Mouse (Mus musculus): ENCODE data around the gene Tmem56. TPM values are rescaled to one million over a fixed set of nuclear protein-coding genes. Genes with fewer than 3 reads are reported as not detected.

The Tmem56 gene
- total RNA-seq (2014; rRNA removed) (12.2 and 15.0 TPM in 2 replicates), polyA plus RNA-seq (2015; fragmentation: Nextera tagmentation; extraction: Ambion mirVana) (2.9 and 3.3 TPM in 2 replicates)

GRCm38 (mm10) chr3:121282998-121283397 lies at the start of gene Tmem56:
Gene Tmem56, minus strand, starts transcription at chr3:121283098.
- H3K4me2 ChIP-seq (ENCODE audit: low read depth, low read length, poor library complexity, severe bottlenecking), result no peak within 1 kb of the TSS
- ATAC-seq (ENCODE audit: low FRiP score) (no peak), DNase-seq (ENCODE audit: low spot score) (no peak)
- no peak within 1 kb of the TSS for H3K9ac ChIP-seq (replicated peaks; ENCODE audit: low read length, poor library complexity, severe bottlenecking)
- no peaks in the 10 kb centered on the region for H3K4me1 ChIP-seq (ENCODE audit: insufficient read depth, low read length)
- H3K4me3 ChIP-seq (ENCODE audit: low read depth, low read length), result no peak within 1 kb of the TSS
- H3K36me3 ChIP-seq (ENCODE audit: insufficient read depth, low read length), result no peaks in the 10 kb centered on the region
- H3K27me3 ChIP-seq (ENCODE audit: insufficient read depth, low read length), result no peaks in the 10 kb centered on the region
- no peaks in the 10 kb centered on the region for H3K9me3 ChIP-seq (ENCODE audit: low read length)
- 85% methylated on average over 4 of the region's 4 CpGs for WGBS
- no peak within 1 kb of the TSS for H3K27ac ChIP-seq (ENCODE audit: low read depth, low read length)
- no peak for TF ChIP-seq CTCF (IDR thresholded peaks at IDR 0.05)

DNA sequence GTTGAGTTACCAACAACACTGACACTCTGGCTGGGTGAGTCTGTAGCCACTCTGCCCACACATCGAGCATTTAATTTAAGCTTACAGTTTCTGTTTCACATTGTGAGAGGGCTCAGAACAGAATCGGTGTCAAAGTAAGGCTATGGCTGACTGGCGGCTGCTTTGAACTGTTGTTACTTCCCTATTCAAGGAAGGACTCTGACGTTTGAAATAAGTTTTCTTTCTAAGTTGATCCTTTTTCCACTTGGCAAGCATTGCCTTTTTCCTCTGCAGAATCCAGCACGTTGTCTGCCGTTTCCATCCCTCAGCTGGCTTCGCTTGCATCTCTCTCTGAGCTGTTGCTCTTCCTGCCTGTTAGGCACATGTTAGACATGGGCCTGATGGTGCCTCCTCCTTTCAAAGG lies 47.3 kb upstream of the Tmem56 start:
- ATAC-seq (ENCODE audit: low FRiP score) (no peak), DNase-seq (ENCODE audit: low spot score) (no peak)
- H3K4me1 ChIP-seq (ENCODE audit: insufficient read depth, low read length), result peaks cover 4% of the 10 kb centered on the region; the same call in 1 of the 2 replicates
- no peak overlapping the region for H3K4me2 ChIP-seq (ENCODE audit: low read depth, low read length, poor library complexity, severe bottlenecking)
- H3K4me3 ChIP-seq (ENCODE audit: low read depth, low read length), result no peak overlapping the region
- 49% methylated on average over 7 of the region's 7 CpGs for WGBS
- no peaks in the 10 kb centered on the region for H3K36me3 ChIP-seq (ENCODE audit: insufficient read depth, low read length)
- TF ChIP-seq CTCF (IDR thresholded peaks at IDR 0.05), result no peak
- H3K27ac ChIP-seq (ENCODE audit: low read depth, low read length), result no peak overlapping the region
- H3K9ac ChIP-seq (replicated peaks; ENCODE audit: low read length, poor library complexity, severe bottlenecking), result no peak overlapping the region
- no peaks in the 10 kb centered on the region for H3K9me3 ChIP-seq (ENCODE audit: low read length)
- no peaks in the 10 kb centered on the region for H3K27me3 ChIP-seq (ENCODE audit: insufficient read depth, low read length)

- Histone ChIP-seq H3K4me2 (ENCODE audit: low read depth, low read length, poor library complexity, severe bottlenecking) (no peak overlapping the region), H3K36me3 (ENCODE audit: insufficient read depth, low read length) (no peaks in the 10 kb centered on the region), H3K27ac (ENCODE audit: low read depth, low read length) (no peak overlapping the region), H3K4me3 (ENCODE audit: low read depth, low read length) (no peak overlapping the region), H3K4me1 (ENCODE audit: insufficient read depth, low read length) (peaks cover 4% of the 10 kb centered on the region; the same call in 1 of the 2 replicates), H3K9ac (replicated peaks; ENCODE audit: low read length, poor library complexity, severe bottlenecking) (no peak overlapping the region), H3K27me3 (ENCODE audit: insufficient read depth, low read length) (no peaks in the 10 kb centered on the region), H3K9me3 (ENCODE audit: low read length) (no peaks in the 10 kb centered on the region)
- WGBS, result 34% methylated on average over 10 of the region's 10 CpGs
- DNase-seq (ENCODE audit: low spot score) (no peak), ATAC-seq (ENCODE audit: low FRiP score) (no peak)
- no peak for TF ChIP-seq CTCF (IDR thresholded peaks at IDR 0.05)
Observed at GRCm38 (mm10) chr3:121329647-121330046, 46.7 kb upstream of the Tmem56 start.

- no peak for ATAC-seq (ENCODE audit: low FRiP score)
- Histone ChIP-seq H3K4me3 (ENCODE audit: low read depth, low read length) (no peak overlapping the region), H3K4me2 (ENCODE audit: low read depth, low read length, poor library complexity, severe bottlenecking) (no peak overlapping the region), H3K9me3 (ENCODE audit: low read length) (no peaks in the 10 kb centered on the region), H3K27me3 (ENCODE audit: insufficient read depth, low read length) (no peaks in the 10 kb centered on the region), H3K4me1 (ENCODE audit: insufficient read depth, low read length) (peaks cover 4% of the 10 kb centered on the region; the same call in 1 of the 2 replicates), H3K27ac (ENCODE audit: low read depth, low read length) (no peak overlapping the region), H3K9ac (replicated peaks; ENCODE audit: low read length, poor library complexity, severe bottlenecking) (no peak overlapping the region), H3K36me3 (ENCODE audit: insufficient read depth, low read length) (no peaks in the 10 kb centered on the region)
- no peak for TF ChIP-seq CTCF (IDR thresholded peaks at IDR 0.05)
- peak; percentile 27 for DNase-seq (ENCODE audit: low spot score)
- WGBS, result 78% methylated on average over 5 of the region's 5 CpGs
Observed at GRCm38 (mm10) chr3:121327406-121327805, 44.5 kb upstream of the Tmem56 start.

- 97% methylated on average over 15 of the region's 15 CpGs for WGBS
- Histone ChIP-seq H3K4me1 (ENCODE audit: insufficient read depth, low read length) (no peaks in the 10 kb centered on the region), H3K36me3 (ENCODE audit: insufficient read depth, low read length) (no peaks in the 10 kb centered on the region), H3K27ac (ENCODE audit: low read depth, low read length) (no peak overlapping the region), H3K9me3 (ENCODE audit: low read length) (no peaks in the 10 kb centered on the region), H3K4me2 (ENCODE audit: low read depth, low read length, poor library complexity, severe bottlenecking) (no peak overlapping the region), H3K9ac (replicated peaks; ENCODE audit: low read length, poor library complexity, severe bottlenecking) (no peak overlapping the region), H3K4me3 (ENCODE audit: low read depth, low read length) (no peak overlapping the region), H3K27me3 (ENCODE audit: insufficient read depth, low read length) (no peaks in the 10 kb centered on the region)
- DNase-seq (ENCODE audit: low spot score) (no peak), ATAC-seq (ENCODE audit: low FRiP score) (no peak)
- TF ChIP-seq CTCF (IDR thresholded peaks at IDR 0.05), result no peak
Observed at GRCm38 (mm10) chr3:121323371-121323770, 40.5 kb upstream of the Tmem56 start.

GRCm38 (mm10) chr3:121320896-121321295 lies 38.0 kb upstream of the Tmem56 start:
- Histone ChIP-seq H3K9ac (replicated peaks; ENCODE audit: low read length, poor library complexity, severe bottlenecking) (no peak overlapping the region), H3K4me3 (ENCODE audit: low read depth, low read length) (no peak overlapping the region), H3K9me3 (ENCODE audit: low read length) (no peaks in the 10 kb centered on the region), H3K4me2 (ENCODE audit: low read depth, low read length, poor library complexity, severe bottlenecking) (no peak overlapping the region), H3K27me3 (ENCODE audit: insufficient read depth, low read length) (no peaks in the 10 kb centered on the region), H3K4me1 (ENCODE audit: insufficient read depth, low read length) (no peaks in the 10 kb centered on the region), H3K27ac (ENCODE audit: low read depth, low read length) (no peak overlapping the region), H3K36me3 (ENCODE audit: insufficient read depth, low read length) (no peaks in the 10 kb centered on the region)
- ATAC-seq (ENCODE audit: low FRiP score) (no peak), DNase-seq (ENCODE audit: low spot score) (no peak)
- TF ChIP-seq CTCF (IDR thresholded peaks at IDR 0.05), result no peak
- 67% methylated on average over 1 of the region's 1 CpGs for WGBS
